Mouse (Mus musculus) left cerebral cortex, adult 2 months (tissue): ENCODE data around the gene Gnaq. TPM values are rescaled to one million over a fixed set of nuclear protein-coding genes. Genes with fewer than 3 reads are reported as not detected.
"Not testable (repeated sequence)": the region's sequence is repeated elsewhere in the genome, so short reads cannot be mapped to it uniquely, and the experiment has no call there.

ENCODE experiments used
- DNase-seq, 2 experiments: peaks; one replicate each; pipeline ENCODE4 v3.0.0; 2021 to 2022; ENCODE audit warnings: low spot score in 2 of 2, mixed read lengths in 1 of 2; ENCODE audit errors: extremely low spot score in 1 of 2
- H3K27ac ChIP-seq: fragments of 200-600 bp; 2 replicates; pipeline ENCODE4 v1.8.1; 2022
- H3K4me3 ChIP-seq: fragments of 200-600 bp; 2 replicates; pipeline ENCODE4 v1.8.1; 2022
- CTCF ChIP-seq: fragments of 200-600 bp; IDR thresholded peaks from 2 replicates; pipeline ENCODE4 v1.8.1; 2022; ENCODE audit warnings: antibody characterized with exemption, mild to moderate bottlenecking, moderate library complexity
- intact Hi-C: fragments of 180-260 bp; cut with DNase I; formaldehyde crosslinking; loops from one replicate; pipeline ENCODE4 v1.15.1; 2025
- long read RNA-seq, 2 experiments: library from polyadenylated mRNA; stranded (forward); transcript quantifications; one replicate each; pipeline ENCODE4 v2.0.0; 2021; ENCODE audit warnings: borderline mapping rate in 2 of 2
- total RNA-seq, 2 experiments: library from RNA; stranded (reverse); gene quantifications; 2 replicates each; pipeline ENCODE4 v1.2.3; 2021

Gene Gnaq
- 100 to 1,000 TPM; 164 to 172 TPM for total RNA-seq
- long read RNA-seq, experiment 1, full-length matches to known transcripts, result 12 of 31 reads
- long read RNA-seq, experiment 1, partial matches to known transcripts, result 1 of 31 reads
- long read RNA-seq, experiment 1, other reads (novel, unspliced or antisense), result 18 of 31 reads
- long read RNA-seq, experiment 2, full-length matches to known transcripts, result 11 of 31 reads
- long read RNA-seq, experiment 2, partial matches to known transcripts, result 1 of 31 reads
- long read RNA-seq, experiment 2, other reads (novel, unspliced or antisense), result 19 of 31 reads

DNA sequence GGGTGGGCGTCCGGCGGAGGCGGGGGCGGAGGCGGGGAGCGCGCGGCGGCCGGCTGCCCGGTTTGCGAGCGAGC lies at the start of gene Gnaq:
Gnaq (plus strand) TSS at position 41 of the 74 bp plus-strand sequence.
- peak within 1 kb of the TSS; percentile 97 for H3K27ac ChIP-seq
- intact Hi-C loops, result loop anchor here (2.0 to 5.0 kb wide), 3 partner anchors 68 to 215 kb away; no protein-coding TSS in a partner anchor
- no peak for DNase-seq
- TF ChIP-seq CTCF, result no peak
- H3K4me3 ChIP-seq, result peak within 1 kb of the TSS; percentile 86

- H3K27ac ChIP-seq, H3K4me3 ChIP-seq, DNase-seq, intact Hi-C loops: not testable (repeated sequence)
These were observed 48.5 kb upstream of the Gnaq start for GRCm38 (mm10) chr19:16083981-16084630.

GRCm38 (mm10) chr19:16085248-16085647 lies 47.4 kb upstream of the Gnaq start:
- no peak for DNase-seq
- Histone ChIP-seq H3K27ac (no peak overlapping the region), H3K4me3 (no peak overlapping the region)
- intact Hi-C loops, result no loop called here
- no peak for TF ChIP-seq CTCF

DNA sequence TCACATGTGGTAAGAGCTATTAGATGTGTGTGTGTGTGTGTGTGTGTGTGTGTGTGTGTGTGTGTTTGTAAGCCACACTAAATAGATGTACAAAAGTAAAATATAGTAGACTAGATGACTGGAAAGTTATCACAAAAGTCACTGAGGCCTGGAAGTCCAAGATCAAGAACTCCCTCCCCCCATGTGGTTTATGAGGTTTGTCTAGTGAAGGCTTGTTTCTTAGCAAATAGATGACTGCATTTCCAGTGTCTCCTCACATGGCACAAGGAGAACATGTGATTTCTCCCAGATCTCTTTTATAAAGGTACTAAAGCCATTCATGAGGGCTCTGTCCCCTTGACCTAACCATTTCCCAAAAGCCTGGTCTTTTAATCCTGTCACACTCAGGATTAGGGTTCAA lies 46.5 kb upstream of the Gnaq start:
- Histone ChIP-seq H3K4me3 (no peak overlapping the region), H3K27ac (no peak overlapping the region)
- intact Hi-C loops, result no loop called here
- no peak for TF ChIP-seq CTCF
- DNase-seq, result no peak

DNA sequence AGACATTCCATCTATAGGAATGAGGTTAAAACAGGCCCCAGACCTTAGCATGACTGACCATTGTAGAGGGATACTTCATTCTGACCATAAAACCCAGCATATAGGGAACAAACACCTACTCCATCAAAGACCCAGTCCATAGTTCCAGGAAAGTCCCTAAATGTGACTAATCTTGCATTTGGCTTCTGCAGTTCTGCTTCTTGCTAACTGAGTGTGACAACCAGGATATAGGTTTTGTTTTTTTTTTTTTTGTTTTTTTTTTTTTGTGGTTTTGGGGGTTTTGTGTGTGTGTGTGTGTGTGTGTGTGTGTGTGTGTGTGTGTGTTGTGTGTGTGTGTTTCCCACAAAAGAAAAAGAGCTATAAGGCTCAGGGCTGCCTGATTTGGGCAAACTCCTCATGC lies 46.0 kb upstream of the Gnaq start:
- Histone ChIP-seq H3K27ac (no peak overlapping the region), H3K4me3 (no peak overlapping the region)
- DNase-seq, result no peak
- intact Hi-C loops, result no loop called here
- no peak for TF ChIP-seq CTCF

- TF ChIP-seq CTCF, result no peak
- no peak overlapping the region for H3K4me3 ChIP-seq
- H3K27ac ChIP-seq, result no peak overlapping the region
- intact Hi-C loops, result no loop called here
- DNase-seq, result no peak
These were observed 45.2 kb upstream of the Gnaq start for GRCm38 (mm10) chr19:16087391-16087790.

DNA sequence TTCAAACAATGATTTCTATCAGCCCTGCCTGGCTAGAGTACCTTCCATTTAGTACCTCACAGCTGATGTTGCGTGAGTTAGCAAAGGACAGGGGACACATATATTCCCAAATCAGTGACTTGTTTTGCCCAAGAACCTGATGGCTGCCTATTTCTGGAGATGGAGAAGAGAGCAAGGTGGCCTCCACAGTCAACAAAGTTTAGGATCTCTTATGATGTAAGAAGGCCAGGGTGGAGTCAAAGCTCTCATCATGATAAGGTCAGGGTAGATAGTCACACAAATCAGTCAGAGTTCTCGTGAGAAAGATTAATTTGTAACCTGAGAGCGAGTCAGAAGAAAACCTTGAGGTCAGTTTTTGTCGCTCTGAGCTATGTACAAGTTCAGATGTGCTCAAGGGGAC lies 39.0 kb upstream of the Gnaq start:
- Histone ChIP-seq H3K27ac (no peak overlapping the region), H3K4me3 (no peak overlapping the region)
- intact Hi-C loops, result no loop called here
- TF ChIP-seq CTCF, result no peak
- DNase-seq, result no peak

GRCm38 (mm10) chr19:16109901-16110300 lies 22.7 kb upstream of the Gnaq start:
- no peak overlapping the region for H3K27ac ChIP-seq
- DNase-seq, result no peak
- TF ChIP-seq CTCF, result no peak
- H3K4me3 ChIP-seq, result no peak overlapping the region
- intact Hi-C loops, result loop anchor here (5.0 kb wide), 1 partner anchor 38 kb away; no protein-coding TSS in a partner anchor

- TF ChIP-seq CTCF, result no peak
These were observed 22.0 kb upstream of the Gnaq start for GRCm38 (mm10) chr19:16110670-16111069.

GRCm38 (mm10) chr19:16113295-16113694 lies 19.3 kb upstream of the Gnaq start:
- Histone ChIP-seq H3K27ac (no peak overlapping the region), H3K4me3 (no peak overlapping the region)
- intact Hi-C loops, result no loop called here
- no peak for TF ChIP-seq CTCF
- peak in 1 of 2 experiments; percentile 19 for DNase-seq

More at GRCm38 (mm10) chr19:16110670-16111069, 22.0 kb upstream of the Gnaq start:
- H3K4me3 ChIP-seq, result no peak overlapping the region
- H3K27ac ChIP-seq, result no peak overlapping the region
- intact Hi-C loops, result no loop called here
- no peak for DNase-seq

DNA sequence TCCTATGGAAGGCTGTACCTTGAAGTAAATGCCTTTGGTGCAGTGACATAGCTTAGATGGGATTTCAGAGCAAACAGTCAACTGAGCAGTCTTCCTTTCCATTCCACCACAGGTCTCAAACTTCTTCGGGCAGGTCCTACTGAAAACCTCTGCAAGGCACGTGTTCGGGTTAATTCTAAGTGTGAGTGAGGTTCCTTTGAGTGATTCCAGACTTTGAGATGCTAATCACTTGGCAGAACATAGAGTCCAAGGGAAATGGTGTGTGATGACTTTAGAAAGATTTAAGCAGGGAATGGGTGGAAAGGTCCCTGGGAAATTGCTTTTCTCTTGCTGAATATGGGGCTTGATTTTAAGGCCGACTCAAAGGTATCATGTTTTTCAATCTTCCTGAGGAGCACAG lies 14.2 kb upstream of the Gnaq start:
- intact Hi-C loops, result no loop called here

GRCm38 (mm10) chr19:16121301-16121700 lies 11.3 kb upstream of the Gnaq start:
- Histone ChIP-seq H3K27ac (no peak overlapping the region), H3K4me3 (no peak overlapping the region)
- intact Hi-C loops, result no loop called here
- no peak for TF ChIP-seq CTCF
- DNase-seq, result no peak

More for the DNA sequence above, 14.2 kb upstream of the Gnaq start:
- no peak for TF ChIP-seq CTCF
- no peak overlapping the region for H3K27ac ChIP-seq
- no peak for DNase-seq
- H3K4me3 ChIP-seq, result no peak overlapping the region

DNA sequence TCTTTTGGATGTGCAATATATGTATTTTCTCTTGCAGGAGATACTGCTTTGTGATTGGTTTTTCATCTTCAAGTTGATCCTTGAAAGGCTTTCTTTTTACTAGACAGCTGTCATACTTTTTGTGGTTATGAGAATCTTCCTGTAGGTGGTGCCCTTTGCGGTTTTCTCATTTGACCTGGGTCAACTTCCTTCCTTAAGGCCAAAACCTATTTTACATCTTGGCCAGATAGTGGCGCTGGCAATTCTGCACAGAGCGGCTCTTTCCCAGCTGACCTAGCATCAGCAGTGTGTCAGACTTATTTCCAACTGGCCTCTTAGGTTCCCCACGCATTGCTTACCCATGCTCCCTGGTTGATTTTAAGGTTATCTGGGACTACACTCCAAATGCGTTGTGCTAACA lies 3.9 kb upstream of the Gnaq start:
- peak; percentile 37 for TF ChIP-seq CTCF
- Histone ChIP-seq H3K27ac (no peak overlapping the region), H3K4me3 (no peak overlapping the region)
- intact Hi-C loops, result no loop called here
- no peak for DNase-seq
